Mouse (Mus musculus) neural tube, embryonic 14.5 days (tissue): Measurements from ENCODE around the gene Il2. TPM values are rescaled to one million over a fixed set of nuclear protein-coding genes. Genes with fewer than 3 reads are reported as not detected.

ENCODE experiments used
- ATAC-seq: fragments of 200-750 bp; cut with Nextera tagmentation; 2 replicates; pipeline ENCODE4 v1.8.0; 2017; ENCODE audit warnings: low read depth, mild to moderate bottlenecking, moderate TSS enrichment, moderate library complexity
- H3K27ac ChIP-seq: fragments of 300-500 bp; sonication (generic); 2 replicates; pipeline ENCODE4 v1.5.1; 2014; ENCODE audit warnings: low read depth, mild to moderate bottlenecking, control low read depth, low read length, moderate library complexity, mixed read lengths
- H3K27me3 ChIP-seq: fragments of 300-500 bp; sonication (generic); 2 replicates; pipeline ENCODE4 v1.6.1; 2014; ENCODE audit warnings: low read length; ENCODE audit not compliant: control insufficient read depth, insufficient read depth
- H3K36me3 ChIP-seq: fragments of 300-500 bp; sonication (generic); 2 replicates; pipeline ENCODE4 v1.6.1; 2014; ENCODE audit warnings: low read length, mixed read lengths; ENCODE audit not compliant: control insufficient read depth, insufficient read depth
- H3K4me1 ChIP-seq: fragments of 300-500 bp; sonication (generic); 2 replicates; pipeline ENCODE4 v1.6.1; 2014; ENCODE audit warnings: low read length; ENCODE audit not compliant: control insufficient read depth, insufficient read depth
- H3K4me2 ChIP-seq: fragments of 300-500 bp; sonication (generic); 2 replicates; pipeline ENCODE4 v1.6.1; 2014; ENCODE audit warnings: mild to moderate bottlenecking, low read depth, low read length, control low read depth
- H3K4me3 ChIP-seq: fragments of 300-500 bp; sonication (generic); 2 replicates; pipeline ENCODE4 v1.5.1; 2014; ENCODE audit warnings: low read depth, low read length, control low read depth, mixed read lengths
- H3K9ac ChIP-seq: fragments of 300-500 bp; sonication (generic); replicated peaks from 2 replicates; pipeline ENCODE4 v1.6.1; 2014; ENCODE audit warnings: low read depth, mild to moderate bottlenecking, control low read depth, low read length, mixed read lengths
- H3K9me3 ChIP-seq: fragments of 300-500 bp; sonication (generic); 2 replicates; pipeline ENCODE4 v1.6.1; 2016; ENCODE audit warnings: low read length; ENCODE audit not compliant: control insufficient read depth
- WGBS: fragments of 180-500 bp; shearing (Covaris S2); extraction: QIAGEN DNeasy Blood & Tissue Kit; methylation state at CpG from one replicate; pipeline ENCODE4 v1.1.7; 2014; 5-methylcytosine and 5-hydroxymethylcytosine counted together
- polyA plus RNA-seq: library from polyadenylated mRNA; unstranded; fragments of >200 nt; fragmentation: Nextera tagmentation; extraction: Ambion mirVana; gene quantifications from 2 replicates; pipeline ENCODE4 v1.2.1, GENCODE M21; 2014

Gene Il2
- polyA plus RNA-seq: 0.40 and 0.50 TPM in 2 replicates

DNA sequence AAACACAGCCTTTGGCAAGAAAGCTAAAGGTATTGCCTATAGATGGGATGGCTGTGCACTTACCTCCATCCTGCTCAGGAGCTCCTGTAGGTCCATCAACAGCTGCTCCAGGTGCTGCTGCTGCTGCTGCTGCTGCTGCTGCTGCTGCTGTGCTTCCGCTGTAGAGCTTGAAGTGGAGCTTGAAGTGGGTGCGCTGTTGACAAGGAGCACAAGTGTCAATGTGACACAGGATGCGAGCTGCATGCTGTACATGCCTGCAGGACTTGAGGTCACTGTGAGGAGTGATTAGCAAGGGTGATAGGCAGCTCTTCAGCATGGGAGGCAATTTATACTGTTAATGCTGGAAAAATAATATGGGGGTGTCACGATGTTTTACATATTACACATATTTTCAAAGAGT, at the start of gene Il2:
Il2 (minus strand) TSS at position 305 of the 400 bp plus-strand sequence.
- 88% methylated on average over 4 of the region's 4 CpGs for WGBS
- H3K27me3 ChIP-seq: no peaks in the 10 kb centered on the region
- H3K4me2 ChIP-seq: no peak within 1 kb of the TSS
- H3K36me3 ChIP-seq: no peaks in the 10 kb centered on the region
- no peaks in the 10 kb centered on the region for H3K9me3 ChIP-seq
- no peak within 1 kb of the TSS for H3K27ac ChIP-seq
- no peak for ATAC-seq
- no peaks in the 10 kb centered on the region for H3K4me1 ChIP-seq
- H3K4me3 ChIP-seq: no peak within 1 kb of the TSS
- no peak within 1 kb of the TSS for H3K9ac ChIP-seq

DNA sequence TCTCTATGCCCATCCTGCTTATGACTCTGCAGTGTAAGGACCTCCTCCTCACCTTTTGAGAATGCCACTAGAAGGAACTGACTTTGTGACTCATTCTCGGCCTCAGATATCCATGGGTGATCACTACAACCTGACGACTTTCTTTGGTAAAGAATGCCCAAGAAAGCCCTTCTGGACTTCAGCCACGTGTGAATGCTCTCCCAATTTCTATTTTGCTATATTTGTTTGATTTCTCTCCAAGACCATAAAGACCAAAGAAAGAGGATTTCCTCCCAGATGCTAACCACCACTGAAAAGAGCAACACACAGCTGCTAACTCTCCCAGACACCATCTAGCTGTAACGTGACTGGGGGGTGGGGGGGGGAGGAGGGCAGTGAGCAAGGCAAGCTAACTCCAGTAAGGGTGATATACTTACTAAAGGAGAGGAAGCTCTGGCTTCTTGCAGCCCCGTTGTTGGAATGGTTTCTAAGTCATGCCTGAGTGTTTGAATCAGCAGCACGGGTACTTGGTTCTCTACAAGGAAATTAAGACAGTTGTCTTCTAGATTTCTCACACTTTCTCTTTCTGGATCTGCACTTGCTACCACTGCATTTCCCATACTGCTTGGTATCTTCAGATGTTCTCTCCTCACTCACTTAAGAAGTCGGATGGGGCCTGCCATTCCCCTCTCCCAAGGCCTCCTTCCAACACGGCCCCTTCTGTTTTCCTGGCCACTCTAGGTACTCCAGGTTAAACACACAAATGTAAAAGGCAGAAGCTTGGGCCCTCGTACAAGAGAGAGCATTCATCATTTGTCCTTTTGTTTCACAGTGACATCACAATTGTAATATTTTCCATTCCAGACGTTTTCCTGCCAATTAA, 49.2 kb upstream of the Il2 start:
- no peak overlapping the region for H3K4me3 ChIP-seq
- H3K4me2 ChIP-seq: no peak overlapping the region
- no peaks in the 10 kb centered on the region for H3K4me1 ChIP-seq
- ATAC-seq: no peak
- 75% methylated on average over 10 of the region's 10 CpGs for WGBS
- no peak overlapping the region for H3K9ac ChIP-seq
- no peaks in the 10 kb centered on the region for H3K36me3 ChIP-seq
- no peaks in the 10 kb centered on the region for H3K27me3 ChIP-seq
- no peaks in the 10 kb centered on the region for H3K9me3 ChIP-seq
- H3K27ac ChIP-seq: no peak overlapping the region

DNA sequence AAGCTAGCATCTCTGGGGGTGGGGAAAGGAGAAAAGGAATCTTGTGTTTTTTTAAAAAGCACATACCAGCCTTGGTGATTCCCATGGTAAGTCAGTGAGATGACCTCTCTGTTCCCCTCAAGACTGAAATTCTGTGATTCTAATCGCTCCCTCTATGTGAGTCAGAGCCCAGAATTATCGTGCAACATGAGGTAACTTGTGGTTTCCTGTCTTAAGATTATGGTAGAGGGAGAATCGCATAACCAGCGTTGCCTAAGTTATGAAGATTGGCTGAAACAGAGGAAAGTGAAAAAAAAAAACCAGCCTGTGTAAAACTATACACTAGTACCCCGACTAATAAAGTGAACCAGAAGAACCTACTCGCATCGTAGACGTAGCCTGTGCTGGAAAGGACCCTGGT, 47.5 kb upstream of the Il2 start:
- Histone ChIP-seq H3K4me1 (no peaks in the 10 kb centered on the region), H3K4me3 (no peak overlapping the region), H3K4me2 (no peak overlapping the region), H3K36me3 (no peaks in the 10 kb centered on the region), H3K27me3 (no peaks in the 10 kb centered on the region), H3K9me3 (no peaks in the 10 kb centered on the region), H3K9ac (no peak overlapping the region), H3K27ac (no peak overlapping the region)
- no peak for ATAC-seq
- WGBS: 92% methylated on average over 8 of the region's 8 CpGs

DNA sequence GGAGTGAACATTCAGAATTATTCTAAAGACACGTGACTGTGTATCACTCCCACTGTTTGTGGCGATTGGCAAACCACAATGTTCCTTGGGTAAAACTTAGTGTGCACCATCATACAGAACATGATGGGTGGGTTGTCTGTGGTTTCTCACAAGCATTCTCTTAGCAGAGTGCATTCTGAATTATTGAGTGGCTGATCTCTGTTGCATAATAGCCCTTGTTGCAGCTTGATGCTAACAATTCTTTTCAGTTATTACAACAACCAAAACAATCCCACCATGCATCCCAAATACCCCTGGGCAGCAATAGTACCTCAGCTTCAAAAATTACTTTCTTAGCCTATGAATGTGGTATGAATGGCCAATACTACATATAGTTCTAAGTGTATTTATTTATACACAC, 43.5 kb upstream of the Il2 start:
- no peak overlapping the region for H3K4me3 ChIP-seq
- no peaks in the 10 kb centered on the region for H3K36me3 ChIP-seq
- H3K4me2 ChIP-seq: no peak overlapping the region
- no peak for ATAC-seq
- no peaks in the 10 kb centered on the region for H3K4me1 ChIP-seq
- H3K27ac ChIP-seq: no peak overlapping the region
- H3K9ac ChIP-seq: no peak overlapping the region
- 84% methylated on average over 2 of the region's 2 CpGs for WGBS
- no peaks in the 10 kb centered on the region for H3K27me3 ChIP-seq
- no peaks in the 10 kb centered on the region for H3K9me3 ChIP-seq

DNA sequence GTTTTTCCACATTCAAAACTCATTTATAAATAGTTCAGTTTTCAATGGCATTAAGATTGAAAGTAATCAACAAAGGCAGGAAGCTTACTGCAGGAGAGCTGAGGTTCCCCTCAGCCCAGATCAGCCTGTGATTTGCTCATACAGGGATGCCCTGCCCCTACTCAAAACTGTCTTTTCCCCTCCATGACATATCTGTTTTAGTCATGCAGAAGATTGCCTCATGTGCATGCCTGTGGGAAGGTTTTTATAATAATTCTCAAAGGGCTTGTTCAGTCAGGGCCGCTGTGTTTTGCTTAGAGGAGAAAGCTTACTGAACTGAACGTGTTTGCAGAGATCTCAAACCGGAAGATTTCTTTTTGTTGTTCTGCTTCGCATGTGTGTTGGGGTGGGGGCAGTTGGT, 35.3 kb upstream of the Il2 start:
- Histone ChIP-seq H3K27ac (no peak overlapping the region), H3K9ac (no peak overlapping the region), H3K4me3 (no peak overlapping the region), H3K27me3 (no peaks in the 10 kb centered on the region), H3K36me3 (no peaks in the 10 kb centered on the region), H3K9me3 (no peaks in the 10 kb centered on the region), H3K4me1 (no peaks in the 10 kb centered on the region), H3K4me2 (no peak overlapping the region)
- WGBS: 69% methylated on average over 4 of the region's 4 CpGs
- ATAC-seq: no peak

DNA sequence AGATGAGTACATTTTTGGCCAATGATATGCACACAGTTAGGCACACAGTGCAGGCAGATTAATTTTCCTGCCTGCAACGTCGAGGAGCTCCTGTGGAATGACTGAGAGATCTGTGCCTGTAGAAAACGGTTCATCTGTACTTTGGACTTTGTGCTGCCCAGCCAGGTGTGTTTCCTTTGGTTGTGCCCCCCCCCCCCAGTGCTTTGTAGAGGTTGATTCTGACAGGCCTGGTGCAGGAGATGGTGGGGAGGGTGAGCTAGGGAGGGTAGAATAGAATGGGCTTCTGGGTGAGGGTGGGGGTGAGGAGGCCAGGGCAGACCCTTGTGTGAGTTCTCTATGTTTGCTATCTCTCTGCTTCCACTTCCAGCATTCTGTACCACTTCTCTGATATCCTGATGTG, 32.5 kb upstream of the Il2 start:
- Histone ChIP-seq H3K9ac (no peak overlapping the region), H3K4me2 (no peak overlapping the region), H3K4me3 (no peak overlapping the region), H3K27me3 (no peaks in the 10 kb centered on the region), H3K27ac (no peak overlapping the region), H3K9me3 (no peaks in the 10 kb centered on the region), H3K36me3 (no peaks in the 10 kb centered on the region), H3K4me1 (no peaks in the 10 kb centered on the region)
- no peak for ATAC-seq
- WGBS: 88% methylated on average over 3 of the region's 3 CpGs

DNA sequence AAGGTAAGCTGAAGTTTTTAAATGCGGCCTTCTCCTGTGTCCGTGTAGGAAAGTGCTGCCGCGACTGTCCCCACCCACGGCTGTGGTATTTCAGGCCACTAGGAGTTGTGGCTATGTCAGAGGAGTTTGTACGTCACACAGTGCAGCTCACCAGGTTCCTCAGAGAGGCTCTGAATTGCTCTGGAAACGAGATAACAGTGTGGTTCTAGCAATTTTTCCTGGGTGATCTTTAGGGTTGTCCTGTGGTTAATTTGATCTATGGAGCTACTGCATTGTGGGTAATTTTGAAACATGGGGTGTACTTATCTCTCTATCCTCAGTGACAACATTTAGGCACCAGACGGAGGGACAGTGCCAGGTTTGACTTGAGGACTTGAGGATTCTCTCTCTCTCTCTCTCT, 31.3 kb upstream of the Il2 start:
- 72% methylated on average over 8 of the region's 8 CpGs for WGBS
- no peaks in the 10 kb centered on the region for H3K27me3 ChIP-seq
- no peaks in the 10 kb centered on the region for H3K4me1 ChIP-seq
- no peak for ATAC-seq
- no peak overlapping the region for H3K9ac ChIP-seq
- no peak overlapping the region for H3K4me2 ChIP-seq
- H3K9me3 ChIP-seq: no peaks in the 10 kb centered on the region
- no peak overlapping the region for H3K27ac ChIP-seq
- H3K36me3 ChIP-seq: no peaks in the 10 kb centered on the region
- H3K4me3 ChIP-seq: no peak overlapping the region

DNA sequence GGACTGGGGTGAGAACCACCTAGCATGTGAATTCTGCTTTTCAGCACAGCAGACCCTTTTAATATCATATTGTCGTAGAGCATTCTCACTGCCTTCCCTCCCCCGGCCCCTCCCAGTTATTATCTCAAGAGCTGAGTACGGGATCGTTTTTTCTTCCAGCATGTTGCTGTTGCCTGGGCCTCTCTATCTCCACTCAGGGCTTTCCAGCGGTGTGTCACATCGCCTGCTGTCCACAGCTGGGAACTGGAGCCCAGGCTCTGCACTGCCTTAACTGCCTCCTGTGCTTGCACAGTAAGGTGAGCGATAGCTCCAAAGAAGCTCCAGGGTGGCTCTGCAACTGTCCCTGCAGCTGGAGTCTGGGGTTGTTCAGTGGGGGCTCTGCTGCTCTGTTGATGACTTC, 28.6 kb upstream of the Il2 start:
- ATAC-seq: no peak
- no peak overlapping the region for H3K27ac ChIP-seq
- no peaks in the 10 kb centered on the region for H3K27me3 ChIP-seq
- H3K4me3 ChIP-seq: no peak overlapping the region
- 86% methylated on average over 7 of the region's 7 CpGs for WGBS
- H3K9me3 ChIP-seq: no peaks in the 10 kb centered on the region
- no peak overlapping the region for H3K9ac ChIP-seq
- H3K36me3 ChIP-seq: no peaks in the 10 kb centered on the region
- H3K4me2 ChIP-seq: no peak overlapping the region
- H3K4me1 ChIP-seq: no peaks in the 10 kb centered on the region

DNA sequence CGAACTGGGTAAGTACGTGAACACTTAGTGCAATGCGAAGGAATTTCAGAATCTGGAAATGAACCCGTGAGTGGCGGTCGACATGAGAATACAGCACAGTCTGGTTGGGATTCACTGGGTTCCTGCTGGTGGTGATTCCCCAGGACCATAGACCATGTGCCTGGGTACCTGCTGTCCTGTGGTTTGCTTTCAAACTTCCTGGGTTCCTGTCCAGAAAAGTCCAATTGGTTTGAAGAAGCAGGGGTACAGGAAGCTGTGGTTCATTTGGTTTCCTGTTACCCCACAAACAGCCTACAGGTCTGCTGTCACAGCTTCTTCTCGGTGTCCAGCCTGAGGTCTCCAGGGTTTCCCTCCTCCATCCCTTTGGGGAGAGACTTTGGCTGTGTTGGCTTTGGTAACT, 27.2 kb upstream of the Il2 start:
- Histone ChIP-seq H3K4me3 (no peak overlapping the region), H3K4me2 (no peak overlapping the region), H3K27me3 (no peaks in the 10 kb centered on the region), H3K9me3 (no peaks in the 10 kb centered on the region), H3K4me1 (no peaks in the 10 kb centered on the region), H3K27ac (no peak overlapping the region), H3K36me3 (no peaks in the 10 kb centered on the region), H3K9ac (no peak overlapping the region)
- WGBS: 96% methylated on average over 7 of the region's 7 CpGs
- ATAC-seq: no peak
